Mouse (Mus musculus): ENCODE data around the gene Gm38392. TPM values are rescaled to one million over a fixed set of nuclear protein-coding genes. Genes with fewer than 3 reads are reported as not detected.
"Not testable (repeated sequence)": the region's sequence is repeated elsewhere in the genome, so short reads cannot be mapped to it uniquely, and the experiment has no call there.

Gm38392 gene
- total RNA-seq (2017): not detected in 2 replicates

DNA sequence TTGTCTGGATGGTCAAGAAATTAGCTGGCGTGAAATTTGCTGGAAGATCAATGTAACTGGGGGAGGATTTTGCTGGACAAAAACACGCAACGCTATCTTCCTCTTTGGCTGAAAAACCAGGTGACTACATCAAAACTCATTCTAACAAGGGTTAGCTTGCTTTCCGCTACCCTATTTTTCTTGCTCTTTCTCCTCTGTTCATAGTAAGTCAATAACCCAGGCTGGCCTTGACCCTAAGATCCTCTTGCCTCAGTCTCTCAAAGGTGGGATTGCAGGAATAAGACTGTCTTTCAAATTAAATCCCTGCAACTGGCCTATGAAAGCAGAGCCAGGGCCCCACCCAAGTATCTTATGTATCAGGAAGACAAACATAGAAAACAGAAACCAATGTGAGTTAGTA lies at the start of gene Gm38392:
Gene Gm38392, minus strand, starts transcription at position 101 of the 400 bp plus-strand sequence.
- no peak for ATAC-seq (ENCODE audit: extremely low read depth, insufficient number of reproducible peaks, low FRiP score, poor library complexity, severe bottlenecking)

- ATAC-seq (ENCODE audit: extremely low read depth, insufficient number of reproducible peaks, low FRiP score, poor library complexity, severe bottlenecking): peak; percentile 93
Observed at GRCm38 (mm10) chr3:88336058-88337013, 49.3 kb upstream of the Gm38392 start, which contains the start of the genes Tmem79 and Smg5. TSS of gene Tmem79 (minus strand) at chr3:88336148. TSS of gene Smg5 (plus strand) at chr3:88336260.

DNA sequence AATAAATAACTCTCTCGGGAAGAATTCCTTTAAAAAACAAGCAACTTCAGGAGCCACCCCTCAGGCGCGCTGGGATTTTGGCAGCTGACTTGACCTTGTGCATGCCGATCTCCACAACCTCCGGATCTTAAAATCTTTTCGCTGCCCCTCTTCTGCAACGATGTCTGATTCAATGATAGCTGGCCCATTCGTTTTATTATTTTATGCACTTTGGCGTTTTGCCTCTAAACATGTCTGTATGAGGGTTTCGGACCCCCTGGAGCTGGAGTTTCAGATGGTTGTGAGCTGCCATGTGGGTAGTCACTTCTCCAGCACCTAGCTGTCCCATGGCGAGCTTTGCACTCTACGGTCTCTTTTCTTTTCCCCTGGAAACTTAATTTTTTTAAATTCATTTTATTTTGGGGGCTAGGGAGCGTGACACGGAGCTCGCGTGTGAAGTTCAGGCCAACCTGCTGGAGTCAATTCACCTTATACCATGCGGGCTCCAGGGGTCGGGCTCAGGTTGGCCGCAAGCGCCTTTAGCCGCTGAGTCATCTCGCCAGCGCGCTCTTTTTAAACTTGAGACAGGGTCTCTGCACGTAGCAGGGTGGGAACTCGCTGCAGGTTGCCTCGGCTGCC lies 48.5 kb upstream of the Gm38392 start:
- peak; percentile 31 for ATAC-seq (ENCODE audit: extremely low read depth, insufficient number of reproducible peaks, low FRiP score, poor library complexity, severe bottlenecking)

- no peak for ATAC-seq (ENCODE audit: extremely low read depth, insufficient number of reproducible peaks, low FRiP score, poor library complexity, severe bottlenecking)
Observed at GRCm38 (mm10) chr3:88334902-88335435, 48.0 kb upstream of the Gm38392 start.

DNA sequence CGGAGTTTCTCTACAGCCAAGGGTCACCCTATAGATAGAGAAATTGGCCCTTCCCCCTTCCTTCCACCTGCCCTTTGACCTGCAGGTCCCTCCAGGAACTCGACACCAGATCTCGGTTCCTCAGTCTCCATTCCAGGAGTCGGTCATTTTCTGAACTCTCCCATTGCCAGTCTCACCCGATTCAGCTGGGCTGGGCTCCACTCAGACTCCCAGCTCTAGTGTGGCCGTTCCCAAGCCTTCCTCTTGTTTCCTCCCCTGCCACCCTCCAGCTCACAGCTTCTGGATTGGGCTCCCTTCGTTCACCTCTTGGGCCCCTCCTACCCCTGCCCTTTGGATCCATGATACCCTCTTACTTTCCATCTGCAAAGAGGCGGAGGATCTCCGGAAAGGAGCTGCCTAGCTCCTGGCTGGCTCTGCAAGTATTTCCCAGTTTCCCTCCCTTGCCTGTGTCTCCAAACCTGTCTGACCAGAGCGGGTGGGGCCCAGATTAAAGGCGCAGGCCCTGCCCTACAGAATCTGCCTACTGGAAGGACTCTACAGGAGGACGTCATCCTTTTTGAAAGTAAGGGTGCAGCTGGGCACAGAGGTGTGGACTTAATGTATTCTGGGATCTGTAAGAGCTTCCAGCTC lies 47.1 kb upstream of the Gm38392 start:
- ATAC-seq (ENCODE audit: extremely low read depth, insufficient number of reproducible peaks, low FRiP score, poor library complexity, severe bottlenecking): no peak

DNA sequence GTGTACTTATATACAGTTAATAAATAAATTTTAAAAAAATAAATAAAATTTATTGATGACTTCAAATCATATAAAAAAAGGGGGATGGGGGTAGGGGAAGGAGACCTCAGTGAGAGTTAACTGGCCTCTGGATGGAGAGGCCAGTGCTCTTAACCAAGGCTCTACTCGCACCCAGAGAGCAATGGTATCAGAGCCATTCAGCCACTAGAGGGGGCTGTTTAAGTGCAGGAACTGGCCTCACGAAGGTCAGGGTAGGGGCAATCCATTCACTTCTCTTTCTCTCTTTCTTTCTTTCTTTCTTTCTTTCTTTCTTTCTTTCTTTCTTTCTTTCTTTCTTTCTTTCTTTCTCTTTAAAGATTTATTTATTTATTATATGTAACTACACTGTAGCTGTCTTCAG lies 44.3 kb upstream of the Gm38392 start:
- peak; percentile 40; the same call in 1 of the 2 replicates for ATAC-seq (ENCODE audit: extremely low read depth, insufficient number of reproducible peaks, low FRiP score, poor library complexity, severe bottlenecking)

DNA sequence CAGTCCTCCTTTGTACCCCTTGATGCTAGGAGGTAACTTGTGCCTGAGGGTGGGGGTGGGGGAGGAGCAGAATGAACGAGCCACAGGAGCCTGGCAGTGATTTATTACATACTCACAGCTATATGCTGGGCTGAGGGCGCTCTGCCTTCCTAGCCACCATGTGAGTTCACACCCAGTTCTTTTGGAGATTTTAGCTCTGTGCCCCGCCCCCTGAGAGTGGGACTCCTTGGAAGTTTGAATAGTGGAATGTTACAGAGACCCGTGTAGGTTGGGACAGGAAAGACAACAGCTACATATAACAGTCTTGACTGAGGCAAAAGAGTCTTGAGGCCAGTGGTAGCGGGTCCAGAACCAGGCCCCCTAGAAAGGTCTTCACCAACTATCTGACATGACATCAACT lies 41.9 kb upstream of the Gm38392 start:
- ATAC-seq (ENCODE audit: extremely low read depth, insufficient number of reproducible peaks, low FRiP score, poor library complexity, severe bottlenecking): no peak

GRCm38 (mm10) chr3:88324951-88325405 lies 38.0 kb upstream of the Gm38392 start, which contains the start of gene Glmp:
TSS of gene Glmp (plus strand) at chr3:88325023.
- ATAC-seq (ENCODE audit: extremely low read depth, insufficient number of reproducible peaks, low FRiP score, poor library complexity, severe bottlenecking): peak; percentile 78

DNA sequence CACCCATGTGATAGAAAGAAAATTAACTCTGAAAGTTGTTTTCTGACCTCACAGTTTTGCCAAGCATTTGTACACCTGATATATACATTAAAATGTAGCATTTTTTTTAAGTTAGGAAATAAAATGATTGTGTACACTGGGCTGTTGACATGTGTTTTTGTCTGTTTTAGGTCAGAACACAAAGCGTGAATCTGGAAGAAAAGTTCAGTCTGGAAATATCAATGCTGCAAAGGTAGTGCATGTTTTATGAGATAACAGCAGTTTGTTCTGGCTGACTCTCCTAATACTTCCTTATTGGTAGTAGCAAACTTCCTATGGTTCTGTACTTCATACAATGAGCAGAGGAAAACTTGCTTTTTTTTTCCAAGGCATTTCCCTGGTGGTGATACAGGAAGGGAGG lies 12.2 kb upstream of the Gm38392 start:
- no peak for ATAC-seq (ENCODE audit: extremely low read depth, insufficient number of reproducible peaks, low FRiP score, poor library complexity, severe bottlenecking)

DNA sequence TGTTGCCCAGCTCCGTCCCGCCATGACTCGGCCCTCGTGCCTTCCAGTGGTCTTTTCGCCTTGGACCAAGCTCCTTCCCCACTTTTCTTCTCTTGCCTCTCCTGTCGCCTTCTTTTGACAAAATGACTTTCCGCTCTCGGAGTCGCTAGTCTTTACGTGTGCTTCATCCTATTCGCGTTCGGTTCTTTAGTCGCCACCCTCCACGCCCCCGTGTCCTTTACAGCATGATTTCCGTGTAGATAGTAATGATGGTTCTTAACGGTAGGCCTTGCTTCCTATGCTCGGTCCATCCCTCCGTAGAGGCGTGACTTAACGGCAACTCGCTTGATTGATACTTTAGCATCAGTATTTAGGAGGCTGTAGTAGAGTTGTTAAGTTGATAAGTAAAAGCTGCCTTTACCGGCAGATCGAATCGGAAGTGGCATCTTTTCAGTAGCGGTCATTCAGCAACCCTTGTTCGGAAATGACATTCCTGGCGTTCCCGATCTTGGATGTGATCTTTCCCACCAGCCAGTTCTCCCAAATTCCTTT lies 10.4 kb upstream of the Gm38392 start:
- ATAC-seq (ENCODE audit: extremely low read depth, insufficient number of reproducible peaks, low FRiP score, poor library complexity, severe bottlenecking): no peak

DNA sequence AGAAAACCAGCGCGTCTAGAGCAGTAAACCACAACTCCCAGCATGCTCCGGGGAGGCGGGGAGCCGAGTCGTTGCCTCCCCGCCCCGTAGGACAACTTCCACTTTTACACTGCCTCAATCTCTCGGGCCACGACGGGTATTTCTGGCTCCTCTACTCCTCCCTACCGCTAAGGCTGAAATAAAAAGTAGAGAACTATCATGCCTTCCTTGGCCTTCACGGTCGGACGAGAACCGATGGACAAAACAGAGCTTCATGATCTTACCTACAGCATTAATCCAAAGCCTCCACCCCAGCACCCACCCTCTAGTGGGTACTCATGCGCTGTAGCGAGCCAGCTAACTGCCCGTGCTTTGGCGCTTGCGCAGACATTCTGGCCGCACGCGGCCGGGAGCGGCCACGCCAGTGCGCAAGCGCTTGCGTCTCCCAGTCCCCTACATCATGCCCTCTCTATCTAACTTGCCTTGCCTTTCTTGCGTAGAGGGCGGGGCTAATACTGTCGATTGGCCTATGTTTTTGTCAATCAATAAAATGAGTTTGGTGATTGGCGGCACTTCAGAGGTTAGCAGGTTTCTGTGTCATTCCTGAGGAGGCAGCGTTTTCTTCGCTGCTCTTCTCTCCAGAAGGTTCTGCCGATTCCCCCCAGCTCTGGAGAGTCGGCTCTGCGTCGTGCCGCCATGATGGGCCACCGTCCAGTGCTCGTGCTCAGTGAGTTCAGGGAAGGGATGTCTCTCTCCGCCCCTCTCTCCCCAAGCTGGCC lies 9.7 kb upstream of the Gm38392 start, which contains the start of the genes Tsacc and Cct3:
Gene Tsacc, minus strand, starts transcription at position 439 of the 758 bp plus-strand sequence.
Gene Cct3, plus strand, starts transcription at position 556 of the 758 bp plus-strand sequence.
- peak; percentile 94 for ATAC-seq (ENCODE audit: extremely low read depth, insufficient number of reproducible peaks, low FRiP score, poor library complexity, severe bottlenecking)

DNA sequence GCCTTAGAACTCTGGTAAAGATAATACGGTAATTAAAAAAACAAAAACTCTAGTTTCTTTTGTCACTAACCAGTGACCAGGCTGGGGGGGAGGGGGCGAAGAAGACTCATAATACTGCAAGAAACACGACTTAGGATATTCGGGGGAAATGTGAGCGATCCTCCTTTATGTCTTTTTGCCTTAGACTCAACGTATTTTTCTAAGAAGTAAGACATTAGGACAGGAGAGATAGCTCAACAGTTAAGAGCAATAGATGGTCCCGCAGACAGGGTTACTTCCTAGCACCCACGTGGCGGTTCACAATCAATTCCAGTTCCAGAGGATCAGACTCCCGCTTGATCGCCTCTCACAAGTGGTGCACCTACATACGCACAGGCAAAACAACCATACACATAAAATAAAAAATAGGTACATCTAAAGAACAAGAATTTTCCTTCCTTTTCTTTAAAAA lies 9.1 kb upstream of the Gm38392 start:
- ATAC-seq (ENCODE audit: extremely low read depth, insufficient number of reproducible peaks, low FRiP score, poor library complexity, severe bottlenecking): no peak

DNA sequence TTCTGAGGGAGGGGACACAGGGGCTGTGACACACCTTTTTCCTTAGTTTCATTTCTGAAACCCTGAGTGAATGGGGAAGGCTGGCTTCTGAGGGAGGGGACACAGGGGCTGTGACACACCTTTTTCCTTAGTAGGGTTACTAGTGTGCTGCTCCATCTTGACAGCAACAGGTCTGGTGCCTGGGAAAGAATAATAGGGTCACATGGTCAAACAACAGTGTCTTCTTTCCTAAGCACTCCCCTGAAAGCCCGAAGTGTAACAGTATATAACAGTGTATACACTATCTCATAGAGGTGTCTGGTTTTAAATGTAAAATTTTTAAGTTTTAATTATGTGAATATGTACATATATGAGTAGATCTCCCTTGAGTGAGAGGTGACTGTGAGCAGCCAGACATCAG lies 8.3 kb upstream of the Gm38392 start:
- not testable (repeated sequence) for ATAC-seq (ENCODE audit: extremely low read depth, insufficient number of reproducible peaks, low FRiP score, poor library complexity, severe bottlenecking)

GRCm38 (mm10) chr3:88291970-88292369 lies 5.0 kb upstream of the Gm38392 start:
- no peak for ATAC-seq (ENCODE audit: extremely low read depth, insufficient number of reproducible peaks, low FRiP score, poor library complexity, severe bottlenecking)

- ATAC-seq (ENCODE audit: extremely low read depth, insufficient number of reproducible peaks, low FRiP score, poor library complexity, severe bottlenecking): not testable (repeated sequence)
Observed at GRCm38 (mm10) chr3:88288133-88288713, 1.2 kb upstream of the Gm38392 start.

GRCm38 (mm10) chr3:88285565-88285895 lies 1.5 kb downstream of the Gm38392 start:
- ATAC-seq (ENCODE audit: extremely low read depth, insufficient number of reproducible peaks, low FRiP score, poor library complexity, severe bottlenecking): not testable (repeated sequence)

DNA sequence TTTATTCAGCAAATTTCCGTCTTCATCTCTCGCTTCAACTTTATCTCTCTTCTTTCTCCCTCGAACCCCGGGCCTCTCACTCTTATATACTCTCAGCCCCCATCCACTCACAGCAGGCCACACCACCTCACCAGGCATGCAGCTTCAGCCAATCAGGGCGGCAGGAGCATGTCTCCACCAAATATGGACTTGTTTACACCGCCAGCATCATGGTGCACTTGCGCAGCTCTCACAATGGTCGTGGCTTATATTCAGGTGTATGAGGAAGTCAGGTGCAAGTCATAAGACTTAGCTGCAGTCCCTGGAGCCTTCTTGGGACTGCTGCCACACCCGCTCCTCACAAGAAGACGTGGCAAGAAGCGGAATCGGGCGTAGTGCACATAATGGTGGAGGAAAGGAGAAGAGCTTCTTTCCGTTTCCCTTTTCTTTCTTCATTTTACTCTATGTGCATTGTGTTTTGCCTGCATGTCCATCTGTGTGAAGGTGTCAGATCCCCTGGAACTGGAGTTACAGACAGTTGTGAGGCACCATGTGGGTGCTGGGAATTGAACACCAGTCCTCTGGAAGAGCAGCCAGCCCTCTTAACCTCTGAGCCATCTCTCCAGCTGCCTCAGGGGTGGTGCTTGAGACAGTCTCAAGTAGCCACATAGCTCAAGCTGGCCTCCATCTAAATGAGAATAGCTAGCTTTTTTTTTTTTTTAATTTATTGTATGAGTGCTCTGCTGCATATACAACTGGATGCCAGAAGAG lies 2.0 kb downstream of the Gm38392 start:
- not testable (repeated sequence) for ATAC-seq (ENCODE audit: extremely low read depth, insufficient number of reproducible peaks, low FRiP score, poor library complexity, severe bottlenecking)
